Mouse (Mus musculus) cerebellum, adult 2 months (tissue): ENCODE data around the gene Gdf15. TPM values are rescaled to one million over a fixed set of nuclear protein-coding genes. Genes with fewer than 3 reads are reported as not detected.

ENCODE experiments used
- DNase-seq, 2 experiments: peaks; one replicate each; pipeline ENCODE4 v3.0.0; 2021
- H3K27ac ChIP-seq: fragments of 200-500 bp; 2 replicates; pipeline ENCODE4 v1.5.1; 2012; ENCODE audit warnings: low read length, control low read depth, inconsistent platforms; ENCODE audit not compliant: insufficient read depth
- H3K27me3 ChIP-seq: fragments of 200-500 bp; 2 replicates; pipeline ENCODE4 v1.6.1; 2012; ENCODE audit warnings: inconsistent platforms, mild to moderate bottlenecking, low read length, moderate library complexity; ENCODE audit not compliant: control insufficient read depth, insufficient read depth
- H3K4me1 ChIP-seq: fragments of 200-500 bp; 2 replicates; pipeline ENCODE4 v1.6.1; 2011; ENCODE audit warnings: low read length; ENCODE audit not compliant: control insufficient read depth, insufficient read depth
- H3K4me3 ChIP-seq: fragments of 200-500 bp; replicated peaks from 2 replicates; pipeline ENCODE3; 2011; ENCODE audit warnings: mild to moderate bottlenecking, low read depth, low read length, control low read depth; ENCODE audit not compliant: insufficient read depth
- CTCF ChIP-seq: fragments of 200-500 bp; IDR thresholded peaks from 2 replicates; pipeline ENCODE4 v1.5.1; 2011; ENCODE audit warnings: low read depth, mild to moderate bottlenecking, control low read depth, low read length, moderate library complexity, borderline replicate concordance; ENCODE audit not compliant: insufficient read depth
- POLR2A ChIP-seq: fragments of 200-500 bp; IDR thresholded peaks from 2 replicates; pipeline ENCODE4 v1.6.1; 2011; ENCODE audit warnings: low read length, control low read depth, borderline replicate concordance; ENCODE audit not compliant: insufficient read depth
- WGBS: fragments of 180-500 bp; shearing (Covaris S2); methylation state at CpG from one replicate; pipeline ENCODE4 v1.1.7; 2018; 5-methylcytosine and 5-hydroxymethylcytosine counted together
- polyA plus RNA-seq: library from polyadenylated mRNA; depleted of rRNA; stranded (reverse); fragments of >200 nt; gene quantifications from 2 replicates; pipeline ENCODE4 v1.2.3, GENCODE M21; 2012; rRNA removed

Gene Gdf15
- polyA plus RNA-seq, 1 experiment, result 0.28 TPM

GRCm38 (mm10) chr8:70583476-70584387 is 48.5 kb downstream of the Gdf15 start:
- peak; percentile 80 to 86 for DNase-seq
- peaks cover 22% of the 10 kb centered on the region for H3K4me1 ChIP-seq
- H3K27me3 ChIP-seq, result no peaks in the 10 kb centered on the region
- H3K4me3 ChIP-seq, result no peak overlapping the region
- no peak for TF ChIP-seq POLR2A
- TF ChIP-seq CTCF, result no peak
- 10% methylated on average over 18 of the region's 18 CpGs for WGBS
- peak overlapping the region; percentile 57 for H3K27ac ChIP-seq

Other genes with a start within 250 kb of the Gdf15 start
- 90.2 and 105 TPM in 2 replicates for gene Crtc1, start 192.9 kb downstream of the Gdf15 start, polyA plus RNA-seq
- gene Klhl26, start 155.5 kb downstream of the Gdf15 start, polyA plus RNA-seq, result 62.4 and 68.5 TPM in 2 replicates
- 524 and 552 TPM in 2 replicates for gene Tmem59l, start 145.1 kb downstream of the Gdf15 start, polyA plus RNA-seq
- 3.8 and 4.0 TPM in 2 replicates for gene Crlf1, start 139.3 kb downstream of the Gdf15 start, polyA plus RNA-seq
- gene Rex1bd, start 125.7 kb downstream of the Gdf15 start, polyA plus RNA-seq, result 184 and 189 TPM in 2 replicates
- 920 and 977 TPM in 2 replicates for gene Uba52, start 121.7 kb downstream of the Gdf15 start, polyA plus RNA-seq
- 531 and 552 TPM in 2 replicates for gene Fkbp8, start 104.7 kb downstream of the Gdf15 start, polyA plus RNA-seq
- 63.4 and 65.9 TPM in 2 replicates for gene Kxd1, start 104.5 kb downstream of the Gdf15 start, polyA plus RNA-seq
- 27.9 and 29.1 TPM in 2 replicates for gene Ell, start 93.0 kb downstream of the Gdf15 start, polyA plus RNA-seq
- gene Isyna1, start 38.1 kb downstream of the Gdf15 start, polyA plus RNA-seq, result 55.3 and 61.4 TPM in 2 replicates
- gene Ssbp4, start 23.6 kb downstream of the Gdf15 start, polyA plus RNA-seq, result 172 and 181 TPM in 2 replicates
- 0.30 and 0.33 TPM in 2 replicates for gene Lrrc25, start 16.3 kb downstream of the Gdf15 start, polyA plus RNA-seq
- gene Pgpep1, start 27.9 kb upstream of the Gdf15 start, polyA plus RNA-seq, result 28.3 and 32.5 TPM in 2 replicates
- gene Lsm4, start 40.8 kb upstream of the Gdf15 start, polyA plus RNA-seq, result 113 and 117 TPM in 2 replicates
- 252 and 274 TPM in 2 replicates for gene Jund, start 66.5 kb upstream of the Gdf15 start, polyA plus RNA-seq
- 0.08 and 0.11 TPM in 2 replicates for gene Iqcn, start 71.0 kb upstream of the Gdf15 start, polyA plus RNA-seq
- gene Gm3336, start 86.1 kb upstream of the Gdf15 start, polyA plus RNA-seq, result 0.13 TPM in 1 of 2 replicates, not detected in the other
- 2.5 and 3.0 TPM in 2 replicates for gene Pde4c, start 91.3 kb upstream of the Gdf15 start, polyA plus RNA-seq
- gene Rab3a, start 122.2 kb upstream of the Gdf15 start, polyA plus RNA-seq, result 1,156 and 1,176 TPM in 2 replicates
- gene Mpv17l2, start 128.5 kb upstream of the Gdf15 start, polyA plus RNA-seq, result 81.1 and 83.4 TPM in 2 replicates
- 150 and 158 TPM in 2 replicates for gene Pik3r2, start 144.3 kb upstream of the Gdf15 start, polyA plus RNA-seq
- gene Mast3, start 172.6 kb upstream of the Gdf15 start, polyA plus RNA-seq, result 69.5 and 70.4 TPM in 2 replicates
- gene Il12rb1, start 176.0 kb upstream of the Gdf15 start, polyA plus RNA-seq, result 1.8 and 1.9 TPM in 2 replicates
- gene Arrdc2, start 207.3 kb upstream of the Gdf15 start, polyA plus RNA-seq, result 33.1 and 34.0 TPM in 2 replicates
- gene Kcnn1, start 230.8 kb upstream of the Gdf15 start, polyA plus RNA-seq, result 19.4 and 22.1 TPM in 2 replicates
- 123 and 145 TPM in 2 replicates for gene Ccdc124, start 241.5 kb upstream of the Gdf15 start, polyA plus RNA-seq